Mouse (Mus musculus) frontal cortex, postnatal 36 days (tissue): ENCODE measurements around the gene Homer2.

Source experiments
- DNase-seq, 2 experiments: peaks; one replicate each; pipeline ENCODE4 v3.0.0; 2022; ENCODE audit warnings: low spot score in 2 of 2

Homer2 gene

DNA sequence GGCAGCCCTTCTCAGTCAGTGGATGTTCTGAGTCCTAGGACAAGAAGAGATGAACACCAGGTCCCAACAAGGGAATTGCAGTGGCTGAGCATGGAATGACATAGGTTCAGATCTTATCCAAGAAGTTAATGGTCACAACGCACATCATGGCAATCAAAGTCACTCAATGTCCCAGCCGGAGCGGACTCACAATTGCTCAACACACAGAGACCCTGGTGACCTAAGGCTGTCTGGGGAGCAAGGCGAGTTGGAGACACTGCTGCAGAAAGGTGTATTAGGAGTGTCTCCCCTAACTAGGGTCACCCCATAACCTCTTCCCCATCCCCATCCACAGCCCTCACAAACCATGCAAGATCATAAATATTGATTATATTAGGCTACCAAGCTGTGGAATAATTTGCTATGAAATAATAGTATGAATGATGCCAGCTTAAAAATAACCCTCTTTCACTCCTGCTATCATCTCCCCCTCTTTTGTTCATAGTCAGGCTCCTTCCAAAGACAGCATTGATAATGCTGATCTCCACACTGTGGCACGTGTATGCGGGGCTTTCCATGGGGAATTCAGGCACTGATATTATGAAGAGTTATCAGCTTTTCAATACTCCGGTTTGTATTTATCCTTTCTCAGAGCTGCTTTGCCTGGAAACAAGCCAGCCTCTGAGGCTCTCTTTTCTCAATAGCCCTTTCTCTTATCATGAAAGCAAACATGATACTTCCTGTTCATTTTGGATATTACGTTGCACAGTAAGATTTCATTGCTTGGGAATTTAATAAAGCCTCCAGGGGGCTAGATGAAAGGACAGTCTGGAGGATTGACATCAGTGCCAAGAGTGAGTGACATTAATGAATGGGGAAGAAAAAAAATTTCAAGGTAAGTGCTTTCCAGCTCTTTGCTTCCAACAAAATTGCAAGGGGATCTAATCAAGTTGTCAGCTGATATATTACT, 147.0 kb downstream of the Homer2 start:
- DNase-seq, result no peak

DNA sequence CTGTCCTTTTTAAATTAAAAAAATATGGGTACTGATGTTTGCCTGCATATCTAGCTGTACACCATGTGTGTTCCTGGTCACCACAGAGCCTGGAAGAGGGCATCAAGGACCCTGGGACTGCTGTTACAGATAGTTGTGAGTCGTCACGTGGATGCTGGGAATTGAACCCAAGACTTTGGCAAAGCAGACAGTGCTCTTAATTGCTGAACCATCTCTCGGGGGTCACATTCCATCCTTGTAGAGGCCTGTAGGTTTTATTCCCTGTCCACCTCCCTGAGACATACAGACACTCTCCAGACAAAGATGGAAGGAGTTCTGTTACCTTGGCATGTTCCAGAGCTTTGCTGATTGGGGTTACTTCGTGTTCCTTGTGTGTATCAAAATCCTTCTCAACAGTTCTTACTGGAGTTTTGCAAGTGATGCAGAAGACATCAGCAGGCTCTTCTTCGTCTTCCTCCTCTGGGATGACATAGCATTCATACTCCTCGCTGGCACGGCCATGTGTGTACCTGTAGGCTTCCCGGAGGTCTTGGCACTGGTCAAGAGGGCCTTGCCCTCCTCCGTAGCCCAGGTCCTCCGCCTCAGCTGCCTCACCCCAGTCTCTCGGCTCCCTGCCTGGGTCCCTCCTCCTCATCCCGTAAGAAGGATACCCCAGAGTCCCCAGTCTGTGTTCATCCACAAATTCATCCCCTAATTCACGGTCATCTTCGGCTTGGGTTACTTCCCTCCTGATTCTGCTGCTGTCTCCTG, 147.9 kb downstream of the Homer2 start:
- no peak for DNase-seq

DNA sequence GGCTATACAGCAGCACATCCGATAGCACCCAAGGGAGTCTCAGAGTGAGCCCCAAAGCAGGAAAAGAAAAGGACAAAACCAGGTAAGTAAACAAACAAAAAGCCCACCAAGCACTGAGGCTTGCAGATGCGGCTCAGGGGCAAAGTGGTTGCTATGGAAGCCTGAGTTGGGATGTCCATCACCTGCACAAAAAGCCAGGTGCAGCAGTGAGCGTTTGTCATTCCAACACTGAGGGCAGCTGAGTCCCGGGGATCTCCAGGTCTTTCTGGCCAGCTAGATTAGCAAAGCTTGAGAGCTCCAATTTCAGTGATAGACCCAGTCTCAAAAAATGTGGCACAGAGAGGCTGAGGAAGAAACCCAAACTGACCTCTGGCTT, 149.4 kb downstream of the Homer2 start:
- no peak for DNase-seq

DNA sequence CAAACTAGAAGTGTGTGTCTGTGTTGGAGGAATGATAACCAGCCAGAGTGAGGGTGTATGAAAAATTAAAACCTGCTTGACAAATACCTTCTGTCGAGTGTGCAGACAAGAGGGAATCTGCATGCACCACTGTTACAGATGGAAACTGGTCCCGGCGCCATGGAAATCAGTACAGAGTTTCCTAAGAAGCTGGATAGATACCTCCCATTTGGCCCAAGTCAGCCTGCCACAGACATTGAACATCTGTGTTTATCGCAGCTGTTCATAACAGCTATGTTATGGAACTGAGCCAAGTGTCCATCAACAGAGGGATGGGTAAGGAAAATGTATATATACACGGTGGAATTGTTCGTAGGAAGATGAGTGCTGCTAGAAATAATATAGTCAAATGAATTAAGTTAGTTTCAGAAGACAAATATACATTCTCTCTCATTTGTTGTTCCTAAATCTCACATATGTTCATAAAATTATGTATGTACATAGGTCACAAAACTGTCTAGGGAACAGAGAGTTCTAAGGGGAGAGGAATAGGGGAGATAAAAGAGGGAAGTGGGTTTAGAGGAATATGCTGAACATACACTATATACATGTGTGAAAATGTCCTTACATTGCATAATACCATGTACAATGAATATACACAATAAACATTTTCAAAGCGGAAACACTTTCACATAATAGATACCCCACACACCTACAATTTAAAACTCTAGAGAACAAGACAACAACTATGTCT, 149.9 kb downstream of the Homer2 start:
- no peak for DNase-seq

DNA sequence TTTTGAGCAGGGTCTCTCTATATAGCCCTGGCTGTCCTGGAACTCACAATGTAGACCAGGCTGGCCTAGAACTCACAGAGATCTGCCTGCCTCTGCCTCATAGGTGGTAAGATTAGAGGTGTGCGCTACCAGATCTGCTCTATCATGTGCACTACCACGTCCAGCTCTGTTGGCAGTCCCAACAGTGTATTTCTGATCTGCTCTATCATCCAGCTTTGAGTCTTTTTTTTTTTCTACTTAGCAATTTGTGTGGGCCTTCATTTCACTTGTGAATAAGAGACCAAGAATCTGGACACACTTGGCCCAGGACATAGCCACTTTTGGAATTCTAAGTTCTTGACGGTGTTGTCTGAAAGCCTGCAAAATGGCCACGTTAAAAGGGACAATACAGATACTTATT, 150.5 kb downstream of the Homer2 start:
- no peak for DNase-seq

DNA sequence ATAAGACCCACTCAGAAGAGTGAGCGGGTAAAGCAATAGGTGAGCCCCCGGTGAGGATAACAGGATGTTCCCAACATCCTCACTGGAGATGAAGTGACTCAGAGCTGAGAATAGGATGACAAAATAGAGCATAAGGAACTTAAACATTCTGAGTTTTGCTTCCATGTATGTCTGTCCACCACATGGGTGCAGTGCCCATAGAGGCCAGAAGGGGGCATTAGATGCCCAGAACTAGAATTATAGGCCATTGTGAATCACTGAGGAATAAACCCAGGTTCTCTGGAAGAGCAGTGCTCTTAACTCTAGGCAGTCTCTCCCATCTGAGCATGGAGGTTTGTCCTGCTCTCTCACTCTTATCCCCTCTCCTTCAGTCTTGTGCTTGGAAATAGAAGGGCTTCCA, 153.0 kb downstream of the Homer2 start:
- DNase-seq, result no peak

DNA sequence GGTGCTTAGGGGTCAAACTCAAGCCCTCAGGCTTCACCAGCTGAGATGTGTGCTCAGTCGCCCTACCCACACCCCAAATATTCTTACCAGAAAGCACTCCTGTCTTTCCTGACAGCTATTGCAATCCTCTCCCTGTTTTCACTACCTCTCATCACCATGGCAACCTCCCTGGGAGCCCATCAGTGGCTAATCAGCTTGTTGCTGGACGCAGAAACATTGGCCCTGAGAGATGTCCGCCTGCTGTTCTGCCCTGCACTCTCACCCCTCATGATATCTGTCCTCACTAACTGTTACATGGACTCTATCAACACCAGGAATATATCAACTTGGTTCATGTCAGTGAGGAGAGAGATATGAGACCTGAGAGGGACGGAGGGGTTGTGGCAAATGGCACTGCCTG, 153.7 kb downstream of the Homer2 start:
- DNase-seq, result no peak
